Mouse (Mus musculus) midbrain, embryonic 13.5 days (tissue): Measurements from ENCODE around the gene Gcgr. TPM values are rescaled to one million over a fixed set of nuclear protein-coding genes. Genes with fewer than 3 reads are reported as not detected.

ENCODE experiments used
- ATAC-seq: fragments of 200-750 bp; cut with Nextera tagmentation; 2 replicates; pipeline ENCODE4 v1.8.0; 2017; ENCODE audit warnings: mild to moderate bottlenecking, moderate TSS enrichment, moderate library complexity
- H3K27ac ChIP-seq: fragments of 300-500 bp; sonication (generic); 2 replicates; pipeline ENCODE4 v1.5.1; 2015; ENCODE audit warnings: inconsistent platforms, mild to moderate bottlenecking, moderate library complexity
- H3K27me3 ChIP-seq: fragments of 300-500 bp; sonication (generic); 2 replicates; pipeline ENCODE4 v1.6.1; 2015; ENCODE audit warnings: mild to moderate bottlenecking, inconsistent platforms
- H3K36me3 ChIP-seq: fragments of 300-500 bp; sonication (generic); 2 replicates; pipeline ENCODE4 v1.6.1; 2015; ENCODE audit warnings: mild to moderate bottlenecking, inconsistent platforms
- H3K4me1 ChIP-seq: fragments of 300-500 bp; sonication (generic); replicated peaks from 2 replicates; pipeline ENCODE4 v1.6.1; 2015; ENCODE audit warnings: inconsistent platforms
- H3K4me2 ChIP-seq: fragments of 300-500 bp; sonication (generic); replicated peaks from 2 replicates; pipeline ENCODE4 v1.6.1; 2015; ENCODE audit warnings: moderate library complexity, mild to moderate bottlenecking, inconsistent platforms
- H3K4me3 ChIP-seq: fragments of 300-500 bp; sonication (generic); replicated peaks from 2 replicates; pipeline ENCODE4 v1.5.1; 2015; ENCODE audit warnings: mild to moderate bottlenecking, inconsistent platforms
- H3K9ac ChIP-seq: fragments of 300-500 bp; sonication (generic); replicated peaks from 2 replicates; pipeline ENCODE4 v1.6.1; 2015; ENCODE audit warnings: mild to moderate bottlenecking, inconsistent platforms
- H3K9me3 ChIP-seq: fragments of 300-500 bp; sonication (generic); 2 replicates; pipeline ENCODE4 v1.6.1; 2016; ENCODE audit warnings: mild to moderate bottlenecking, inconsistent platforms
- WGBS: fragments of 180-500 bp; shearing (Covaris S2); methylation state at CpG from one replicate; pipeline ENCODE4 v1.1.7; 2015; 5-methylcytosine and 5-hydroxymethylcytosine counted together
- polyA plus RNA-seq: library from polyadenylated mRNA; unstranded; fragments of >200 nt; fragmentation: Nextera tagmentation; extraction: Ambion mirVana; gene quantifications from 2 replicates; pipeline ENCODE4 v1.2.1, GENCODE M21; 2015

The Gcgr gene
- polyA plus RNA-seq, 1 experiment from 2014 or later, result 0.20 TPM

DNA sequence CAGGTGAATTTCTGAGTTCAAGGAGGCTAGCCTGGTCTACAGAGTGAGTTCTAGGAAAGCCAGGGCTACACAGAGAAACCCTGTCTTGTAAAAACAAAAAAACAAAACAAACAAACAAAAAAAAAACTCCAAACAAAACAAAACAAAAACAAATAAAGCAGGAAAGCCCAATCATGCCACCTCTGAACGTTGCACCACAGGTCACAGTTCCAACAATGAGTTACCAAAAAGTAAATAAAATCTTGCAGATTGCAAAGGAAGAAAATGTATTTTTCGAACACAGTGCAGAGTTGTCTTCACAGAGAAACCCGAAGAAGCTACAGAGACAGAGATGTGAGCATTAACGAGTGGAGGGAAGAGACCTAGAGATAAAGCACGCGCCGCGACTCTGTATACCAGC lies 7.9 kb upstream of the Gcgr start:
- no peak overlapping the region for H3K4me3 ChIP-seq
- H3K27ac ChIP-seq, result no peak overlapping the region
- H3K9ac ChIP-seq, result no peak overlapping the region
- peaks cover 3% of the 10 kb centered on the region for H3K27me3 ChIP-seq
- H3K9me3 ChIP-seq, result no peaks in the 10 kb centered on the region
- H3K4me1 ChIP-seq, result no peaks in the 10 kb centered on the region
- 84% methylated on average over 8 of the region's 8 CpGs for WGBS
- no peak overlapping the region for H3K4me2 ChIP-seq
- H3K36me3 ChIP-seq, result no peaks in the 10 kb centered on the region
- ATAC-seq, result no peak

DNA sequence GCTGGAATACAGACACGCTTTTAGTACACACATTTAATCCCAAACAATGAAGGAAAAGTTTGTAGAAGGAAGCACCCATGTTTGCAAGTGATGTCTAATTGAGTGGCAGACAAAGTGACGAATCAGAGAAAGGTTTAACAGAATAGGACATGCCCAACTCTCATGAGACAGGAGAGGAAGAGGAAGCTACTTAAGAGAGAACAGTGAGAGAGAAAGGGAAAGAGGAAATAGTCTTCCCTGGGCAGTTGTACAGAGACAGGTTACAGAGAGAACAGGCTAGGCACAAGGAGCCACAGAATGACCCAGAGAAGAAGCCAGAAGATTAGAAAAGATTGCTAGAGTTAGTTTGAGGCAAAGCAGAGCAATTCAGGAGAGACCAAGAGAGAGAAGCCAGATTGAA lies 4.5 kb upstream of the Gcgr start:
- no peak overlapping the region for H3K27ac ChIP-seq
- H3K4me2 ChIP-seq, result no peak overlapping the region
- 80% methylated on average over 2 of the region's 2 CpGs for WGBS
- H3K9me3 ChIP-seq, result no peaks in the 10 kb centered on the region
- H3K9ac ChIP-seq, result no peak overlapping the region
- H3K4me3 ChIP-seq, result no peak overlapping the region
- peaks cover 9% of the 10 kb centered on the region for H3K4me1 ChIP-seq
- no peaks in the 10 kb centered on the region for H3K36me3 ChIP-seq
- ATAC-seq, result no peak
- H3K27me3 ChIP-seq, result peaks cover 37% of the 10 kb centered on the region

DNA sequence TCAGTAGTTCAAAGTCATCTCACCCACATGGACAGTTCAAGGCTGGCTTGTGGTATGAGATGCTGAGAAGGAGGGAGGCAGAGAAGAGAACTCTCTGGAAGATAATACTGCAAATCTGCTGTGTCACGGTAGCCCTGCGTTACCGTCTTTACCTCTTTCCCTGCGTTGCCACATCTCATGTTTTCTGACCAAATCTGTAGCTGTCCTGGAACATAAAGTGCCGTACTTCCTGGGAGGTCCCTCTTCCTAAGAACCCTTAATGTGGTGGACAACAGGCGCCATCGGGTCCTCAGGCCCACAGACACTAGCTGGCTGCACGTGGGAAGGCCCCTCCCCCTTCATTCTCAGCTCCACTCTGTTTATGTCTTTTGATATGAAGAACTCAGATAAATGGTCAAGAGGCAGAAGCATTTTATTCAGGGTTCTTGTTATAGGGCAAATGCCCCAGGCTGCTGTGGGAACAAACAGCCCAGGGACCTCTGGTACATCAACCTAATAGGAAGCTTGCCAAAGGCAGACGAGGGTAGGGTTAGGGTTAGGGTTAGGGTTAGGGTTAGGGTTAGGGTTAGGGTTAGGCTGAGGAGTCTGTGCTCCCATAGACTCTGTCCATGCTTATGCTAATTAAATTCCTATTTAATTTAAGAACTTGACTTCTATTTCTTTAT lies 2.7 kb upstream of the Gcgr start:
- Histone ChIP-seq H3K27ac (no peak overlapping the region), H3K9ac (no peak overlapping the region), H3K4me3 (no peak overlapping the region), H3K36me3 (no peaks in the 10 kb centered on the region), H3K9me3 (no peaks in the 10 kb centered on the region), H3K27me3 (peaks cover 56% of the 10 kb centered on the region), H3K4me1 (peaks cover 10% of the 10 kb centered on the region), H3K4me2 (no peak overlapping the region)
- ATAC-seq, result no peak
- WGBS, result 84% methylated on average over 9 of the region's 9 CpGs

DNA sequence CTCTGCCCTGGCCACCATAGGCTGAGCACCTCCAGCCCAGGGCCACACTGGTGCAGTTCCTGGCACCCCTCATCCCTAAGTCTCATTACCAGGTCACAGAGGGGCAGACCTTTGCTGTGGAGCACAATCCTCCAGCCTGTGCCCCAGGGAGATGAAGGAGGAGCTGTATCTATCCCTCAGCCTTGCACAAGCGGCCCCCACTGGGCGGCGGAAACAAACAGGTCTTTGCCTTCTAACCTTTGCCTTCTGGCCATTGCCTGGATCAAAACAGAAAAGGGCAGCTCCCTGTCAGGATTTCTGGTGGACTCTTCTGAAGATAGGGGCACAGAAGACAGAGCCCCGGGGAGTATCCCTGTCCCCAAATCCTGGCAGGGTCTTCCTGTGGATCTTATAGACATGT lies 1.6 kb upstream of the Gcgr start:
- H3K4me1 ChIP-seq, result peaks cover 10% of the 10 kb centered on the region
- H3K27ac ChIP-seq, result no peak overlapping the region
- no peak overlapping the region for H3K4me3 ChIP-seq
- peaks cover 67% of the 10 kb centered on the region for H3K27me3 ChIP-seq
- H3K4me2 ChIP-seq, result no peak overlapping the region
- no peaks in the 10 kb centered on the region for H3K9me3 ChIP-seq
- ATAC-seq, result no peak
- H3K36me3 ChIP-seq, result no peaks in the 10 kb centered on the region
- 50% methylated on average over 4 of the region's 4 CpGs for WGBS
- no peak overlapping the region for H3K9ac ChIP-seq

DNA sequence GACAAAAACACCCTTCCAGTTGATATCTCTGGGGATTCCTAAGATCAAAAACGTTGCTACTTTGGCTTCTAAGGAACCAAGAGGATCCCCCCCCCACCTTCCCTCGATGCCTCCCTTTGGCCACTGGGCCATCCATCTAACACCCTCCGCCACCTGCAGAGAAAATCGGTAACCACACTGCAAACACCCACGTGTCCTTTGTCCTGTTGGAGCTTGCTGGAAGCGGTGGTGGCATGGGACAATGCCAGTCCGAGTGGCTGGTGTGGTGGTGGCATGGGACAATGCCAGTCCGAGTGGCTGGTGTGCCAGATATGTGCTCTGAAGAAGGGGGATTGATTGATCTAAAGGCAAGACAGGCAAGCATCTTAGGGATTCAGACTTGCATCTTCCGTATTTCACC lies 1.1 kb downstream of the Gcgr start:
- Histone ChIP-seq H3K27me3 (peaks cover 70% of the 10 kb centered on the region), H3K9ac (no peak overlapping the region), H3K9me3 (no peaks in the 10 kb centered on the region), H3K4me2 (no peak overlapping the region), H3K4me1 (peaks cover 10% of the 10 kb centered on the region), H3K36me3 (no peaks in the 10 kb centered on the region), H3K4me3 (no peak overlapping the region), H3K27ac (no peak overlapping the region)
- no peak for ATAC-seq
- WGBS, result 28% methylated on average over 9 of the region's 9 CpGs

DNA sequence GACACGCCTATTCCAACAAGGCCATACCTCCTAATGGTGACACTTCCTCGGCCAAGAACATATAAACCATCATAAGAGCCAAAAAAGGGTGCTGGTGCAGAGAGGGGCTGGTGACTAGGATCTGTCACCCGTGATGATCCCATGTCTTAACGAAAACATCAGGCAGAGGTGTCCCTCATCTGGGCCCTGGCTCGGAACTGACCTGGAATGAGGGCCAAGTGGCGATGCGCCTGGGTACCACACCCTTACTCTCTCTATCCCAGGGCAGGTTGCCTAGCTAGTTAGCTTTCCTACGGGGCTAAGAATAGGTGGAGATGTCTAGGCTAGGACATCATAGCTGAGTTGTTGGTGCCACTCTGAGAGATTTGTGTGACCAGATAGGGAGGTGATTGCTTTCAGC lies 3.6 kb downstream of the Gcgr start:
- H3K4me3 ChIP-seq, result no peak overlapping the region
- H3K27ac ChIP-seq, result no peak overlapping the region
- H3K36me3 ChIP-seq, result no peaks in the 10 kb centered on the region
- no peaks in the 10 kb centered on the region for H3K9me3 ChIP-seq
- ATAC-seq, result no peak
- H3K4me1 ChIP-seq, result peaks cover 20% of the 10 kb centered on the region
- peaks cover 51% of the 10 kb centered on the region for H3K27me3 ChIP-seq
- H3K9ac ChIP-seq, result no peak overlapping the region
- H3K4me2 ChIP-seq, result no peak overlapping the region
- 85% methylated on average over 8 of the region's 8 CpGs for WGBS

DNA sequence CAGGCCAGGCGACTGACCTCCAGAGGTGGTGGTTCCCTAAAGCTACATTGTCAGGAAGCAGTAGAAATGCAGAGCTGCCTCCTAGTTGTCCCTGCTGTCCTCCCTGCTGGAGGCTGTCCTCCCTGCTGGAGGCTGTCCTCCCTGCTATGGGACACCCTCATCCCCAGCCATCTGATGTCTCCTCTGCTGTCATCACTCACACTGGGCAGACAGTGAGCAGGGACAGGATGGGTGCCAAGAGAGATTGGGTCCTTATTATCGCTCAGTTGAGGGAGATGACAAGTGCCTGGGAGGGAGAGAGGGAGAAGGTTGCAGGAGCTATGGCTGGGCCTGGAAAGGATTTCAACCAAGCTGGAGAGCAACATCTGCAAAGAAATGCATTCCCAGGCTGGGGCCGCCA lies 4.6 kb downstream of the Gcgr start:
- H3K4me2 ChIP-seq, result no peak overlapping the region
- H3K9ac ChIP-seq, result no peak overlapping the region
- 90% methylated on average over 3 of the region's 3 CpGs for WGBS
- no peak overlapping the region for H3K4me3 ChIP-seq
- H3K36me3 ChIP-seq, result no peaks in the 10 kb centered on the region
- ATAC-seq, result no peak
- peaks cover 30% of the 10 kb centered on the region for H3K4me1 ChIP-seq
- H3K27me3 ChIP-seq, result peaks cover 41% of the 10 kb centered on the region
- H3K27ac ChIP-seq, result no peak overlapping the region
- no peaks in the 10 kb centered on the region for H3K9me3 ChIP-seq

DNA sequence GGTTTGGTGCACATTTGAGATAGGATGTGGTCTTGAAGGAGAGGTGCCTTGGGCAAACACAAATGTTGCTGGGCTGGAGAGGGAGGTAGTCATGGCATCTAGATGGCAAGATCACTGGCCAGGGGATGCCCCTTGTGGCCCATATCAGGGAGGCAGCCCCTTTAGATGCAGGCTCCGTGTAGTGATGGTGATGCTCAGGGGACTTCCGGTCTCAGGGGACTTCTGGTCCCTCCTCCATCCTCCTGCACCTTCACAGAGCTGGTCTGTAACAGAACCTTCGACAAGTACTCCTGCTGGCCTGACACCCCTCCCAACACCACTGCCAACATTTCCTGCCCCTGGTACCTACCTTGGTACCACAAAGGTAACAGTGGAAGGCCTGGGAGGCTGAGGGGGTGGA lies 5.3 kb downstream of the Gcgr start:
- Histone ChIP-seq H3K4me3 (no peak overlapping the region), H3K27ac (no peak overlapping the region), H3K9me3 (no peaks in the 10 kb centered on the region), H3K4me2 (no peak overlapping the region), H3K4me1 (peaks cover 23% of the 10 kb centered on the region), H3K27me3 (peaks cover 34% of the 10 kb centered on the region), H3K36me3 (no peaks in the 10 kb centered on the region), H3K9ac (no peak overlapping the region)
- no peak for ATAC-seq
- 85% methylated on average over 3 of the region's 3 CpGs for WGBS

DNA sequence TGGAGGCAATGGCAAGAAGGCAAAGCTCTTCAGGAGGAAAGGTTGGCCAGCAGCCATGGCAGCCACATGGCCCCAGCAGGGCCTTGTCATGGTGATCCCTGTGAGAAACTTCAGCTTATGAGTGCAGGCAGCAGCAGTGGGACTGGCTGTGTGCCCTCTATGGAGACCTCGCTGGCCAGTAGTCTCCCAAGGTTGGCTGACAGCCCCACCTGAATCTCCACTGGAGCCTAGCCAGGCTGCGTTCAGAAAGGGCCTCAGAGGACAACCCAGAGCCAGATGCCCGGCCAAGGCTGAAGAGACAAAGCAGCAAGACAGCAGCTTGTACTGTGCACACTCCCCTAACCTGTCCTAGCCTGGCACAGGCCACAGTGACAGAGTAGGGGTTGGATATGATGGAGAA lies 8.0 kb downstream of the Gcgr start:
- no peak overlapping the region for H3K4me2 ChIP-seq
- no peak for ATAC-seq
- WGBS, result 83% methylated on average over 3 of the region's 3 CpGs
- H3K9me3 ChIP-seq, result no peaks in the 10 kb centered on the region
- no peak overlapping the region for H3K4me3 ChIP-seq
- peaks cover 20% of the 10 kb centered on the region for H3K4me1 ChIP-seq
- H3K36me3 ChIP-seq, result peaks cover 21% of the 10 kb centered on the region
- peak overlapping the region; percentile 73 for H3K27ac ChIP-seq
- H3K9ac ChIP-seq, result no peak overlapping the region
- peaks cover 7% of the 10 kb centered on the region for H3K27me3 ChIP-seq

DNA sequence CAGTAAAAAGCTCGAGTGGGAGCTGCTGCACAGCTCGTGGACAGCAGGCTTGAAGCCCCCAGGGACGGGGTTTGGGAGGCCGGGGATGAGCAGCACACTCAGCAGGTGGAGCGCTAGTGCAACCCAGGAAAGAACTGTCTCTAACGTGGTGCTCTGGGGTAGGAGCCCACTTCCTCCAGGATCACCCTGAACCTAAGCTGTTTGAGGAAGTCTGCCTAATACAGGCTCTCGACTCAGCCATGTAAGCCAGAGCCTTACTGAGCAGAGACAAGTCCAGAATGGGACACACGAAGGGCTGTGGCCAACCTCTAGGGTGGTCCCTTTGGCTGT lies 8.4 kb downstream of the Gcgr start:
- Histone ChIP-seq H3K27me3 (peaks cover 3% of the 10 kb centered on the region; the same call in 1 of the 2 replicates), H3K27ac (peak overlapping the region; percentile 73), H3K36me3 (peaks cover 26% of the 10 kb centered on the region), H3K9me3 (no peaks in the 10 kb centered on the region), H3K4me1 (peaks cover 20% of the 10 kb centered on the region), H3K4me3 (no peak overlapping the region), H3K9ac (no peak overlapping the region), H3K4me2 (peak overlapping the region; percentile 15; the same call in 1 of the 2 replicates)
- 0 out of 2 replicates have a peak, but pooled peaks have one; percentile 2 for ATAC-seq
- WGBS, result 42% methylated on average over 8 of the region's 8 CpGs

DNA sequence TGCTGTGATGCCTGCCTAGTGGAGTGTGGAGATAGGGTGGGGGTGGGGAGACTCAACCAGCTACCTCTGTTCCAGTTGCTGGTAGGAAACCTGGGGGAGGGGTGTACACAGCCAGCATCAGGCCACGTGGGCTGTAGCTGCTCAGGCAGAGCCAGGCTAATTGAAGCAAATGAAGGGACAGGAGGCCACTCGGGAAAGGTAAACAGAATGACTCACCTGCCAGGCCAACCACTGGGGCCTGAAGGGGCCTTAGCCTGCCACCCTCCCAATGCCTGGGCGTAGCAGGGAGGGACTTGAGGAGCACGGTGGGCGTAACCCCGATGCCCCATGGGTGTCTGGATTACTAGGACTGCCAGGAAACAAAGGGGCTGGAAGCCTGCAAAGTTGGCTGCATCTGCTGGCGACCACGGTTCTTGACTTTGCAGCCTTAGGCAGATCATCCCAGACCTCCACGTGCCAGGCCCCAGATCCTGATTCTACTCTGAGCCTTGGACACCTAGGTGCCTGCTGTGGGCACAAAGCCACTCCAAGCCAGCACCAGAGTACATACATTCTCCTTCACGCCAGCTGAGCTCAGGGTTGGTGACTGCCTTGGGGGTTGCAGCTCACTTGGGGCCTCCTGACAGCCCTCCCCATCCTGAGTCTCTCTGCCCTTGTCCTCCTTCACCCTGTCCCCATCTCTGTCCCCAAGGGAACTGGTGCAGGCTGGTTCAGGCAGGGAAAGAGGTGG lies 9.0 kb downstream of the Gcgr start:
- peak; percentile 60 for ATAC-seq
- Histone ChIP-seq H3K9me3 (no peaks in the 10 kb centered on the region), H3K27ac (peak overlapping the region; percentile 73), H3K4me2 (peak overlapping the region; percentile 15; the same call in 1 of the 2 replicates), H3K9ac (peak overlapping the region; percentile 45; the same call in 1 of the 2 replicates), H3K4me1 (peaks cover 20% of the 10 kb centered on the region), H3K36me3 (peaks cover 31% of the 10 kb centered on the region), H3K4me3 (no peak overlapping the region), H3K27me3 (no peaks in the 10 kb centered on the region)
- WGBS, result 17% methylated on average over 10 of the region's 10 CpGs

DNA sequence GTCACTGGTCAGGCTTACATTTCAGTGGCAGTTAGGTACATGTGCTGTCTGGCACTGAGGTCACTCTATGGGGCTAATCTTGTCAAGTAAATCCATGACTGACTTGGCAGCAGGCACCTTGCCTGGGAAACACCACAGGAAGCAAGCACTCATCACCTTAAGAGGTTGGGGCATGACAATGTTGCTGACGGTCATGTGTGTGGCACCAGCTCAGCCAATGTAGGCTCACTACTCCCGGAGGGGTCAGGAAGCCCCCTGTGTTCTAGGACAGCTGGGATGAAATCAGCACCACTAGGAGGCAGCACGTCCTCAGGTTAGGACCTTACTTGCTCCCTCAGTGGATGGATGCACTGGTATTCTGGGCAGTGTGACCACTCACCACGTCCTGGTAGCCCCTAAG lies 11.4 kb downstream of the Gcgr start:
- no peak for ATAC-seq
- peaks cover 24% of the 10 kb centered on the region for H3K4me1 ChIP-seq
- WGBS, result 31% methylated on average over 4 of the region's 4 CpGs

More for the DNA sequence above, 11.4 kb downstream of the Gcgr start:
- Histone ChIP-seq H3K9me3 (no peaks in the 10 kb centered on the region), H3K4me2 (no peak overlapping the region), H3K36me3 (peaks cover 38% of the 10 kb centered on the region), H3K9ac (no peak overlapping the region), H3K27ac (no peak overlapping the region), H3K27me3 (no peaks in the 10 kb centered on the region), H3K4me3 (no peak overlapping the region)
